Mouse (Mus musculus) lung, embryonic 14.5 days (tissue): ENCODE measurements around the gene Snrnp25. TPM values are rescaled to one million over a fixed set of nuclear protein-coding genes. Genes with fewer than 3 reads are reported as not detected.

ENCODE experiments used
- ATAC-seq: fragments of 200-750 bp; cut with Nextera tagmentation; 2 replicates; pipeline ENCODE4 v1.8.0; 2017; ENCODE audit warnings: mild to moderate bottlenecking, moderate TSS enrichment, moderate library complexity; ENCODE audit not compliant: insufficient read depth
- DNase-seq: peaks from one replicate; pipeline ENCODE4 v3.0.0-alpha.2; 2015
- H3K27ac ChIP-seq: fragments of 300-500 bp; sonication (generic); 2 replicates; pipeline ENCODE4 v1.5.1; 2014; ENCODE audit warnings: low read depth, mild to moderate bottlenecking, moderate library complexity
- H3K27me3 ChIP-seq: fragments of 300-500 bp; sonication (generic); 2 replicates; pipeline ENCODE4 v1.6.1; 2014; ENCODE audit warnings: low read length, control low read depth; ENCODE audit not compliant: insufficient read depth
- H3K36me3 ChIP-seq: fragments of 300-500 bp; sonication (generic); 2 replicates; pipeline ENCODE4 v1.6.1; 2014; ENCODE audit warnings: control low read depth; ENCODE audit not compliant: insufficient read depth
- H3K4me1 ChIP-seq: fragments of 300-500 bp; sonication (generic); 2 replicates; pipeline ENCODE4 v1.6.1; 2014; ENCODE audit warnings: antibody characterized with exemption, control low read depth; ENCODE audit not compliant: insufficient read depth
- H3K4me2 ChIP-seq: fragments of 300-500 bp; sonication (generic); 2 replicates; pipeline ENCODE4 v1.6.1; 2014; ENCODE audit warnings: mild to moderate bottlenecking
- H3K4me3 ChIP-seq: fragments of 300-500 bp; sonication (generic); 2 replicates; pipeline ENCODE4 v1.5.1; 2014; ENCODE audit warnings: low read depth, low read length
- H3K9ac ChIP-seq: fragments of 300-500 bp; sonication (generic); 2 replicates; pipeline ENCODE4 v1.6.1; 2014
- H3K9me3 ChIP-seq: fragments of 300-500 bp; sonication (generic); 2 replicates; pipeline ENCODE4 v1.6.1; 2016; ENCODE audit warnings: low read depth, low read length, control low read depth
- CTCF ChIP-seq: IDR thresholded peaks from 2 replicates; pipeline ENCODE4 v1.5.1; 2016; ENCODE audit warnings: antibody characterized with exemption, low read depth
- WGBS: fragments of 180-500 bp; shearing (Covaris S2); extraction: QIAGEN DNeasy Blood & Tissue Kit; methylation state at CpG from one replicate; pipeline ENCODE4 v1.1.7; 2014; 5-methylcytosine and 5-hydroxymethylcytosine counted together
- polyA plus RNA-seq: library from polyadenylated mRNA; unstranded; fragments of >200 nt; fragmentation: Nextera tagmentation; extraction: Ambion mirVana; gene quantifications from 2 replicates; pipeline ENCODE4 v1.2.1, GENCODE M21; 2014

Snrnp25 gene
- polyA plus RNA-seq, 1 experiment from 2014 or later: 71.4 TPM

- DNase-seq (no peak), ATAC-seq (peak; percentile 67; the same call in 1 of the 2 replicates)
- WGBS: 89% methylated on average over 6 of the region's 6 CpGs
- H3K4me1 ChIP-seq: no peaks in the 10 kb centered on the region
- no peak overlapping the region for H3K4me3 ChIP-seq
- peaks cover 76% of the 10 kb centered on the region for H3K36me3 ChIP-seq
- TF ChIP-seq CTCF: no peak
- peak overlapping the region; percentile 51; the same call in 1 of the 2 replicates for H3K27ac ChIP-seq
- no peaks in the 10 kb centered on the region for H3K9me3 ChIP-seq
- H3K4me2 ChIP-seq: no peak overlapping the region
- H3K27me3 ChIP-seq: no peaks in the 10 kb centered on the region
- H3K9ac ChIP-seq: no peak overlapping the region
Measured at GRCm38 (mm10) chr11:32245614-32246013, 40.4 kb downstream of the Snrnp25 start.

- H3K4me1 ChIP-seq: no peaks in the 10 kb centered on the region
- ATAC-seq (no peak), DNase-seq (no peak)
- H3K9ac ChIP-seq: no peak overlapping the region; the same call in 1 of the 2 replicates
- no peaks in the 10 kb centered on the region for H3K9me3 ChIP-seq
- no peak overlapping the region for H3K4me3 ChIP-seq
- H3K27ac ChIP-seq: 0 out of 2 replicates have a peak overlapping the region, but pooled peaks have one; percentile 20
- H3K4me2 ChIP-seq: no peak overlapping the region
- peak; percentile 21; the same call in 1 of the 2 replicates for TF ChIP-seq CTCF
- H3K27me3 ChIP-seq: no peaks in the 10 kb centered on the region
- H3K36me3 ChIP-seq: peaks cover 71% of the 10 kb centered on the region
Measured at GRCm38 (mm10) chr11:32247068-32247467, 41.9 kb downstream of the Snrnp25 start.

- Histone ChIP-seq H3K4me2 (no peak overlapping the region), H3K9ac (no peak overlapping the region), H3K27ac (no peak overlapping the region), H3K4me3 (no peak overlapping the region), H3K36me3 (peaks cover 76% of the 10 kb centered on the region), H3K27me3 (no peaks in the 10 kb centered on the region), H3K4me1 (no peaks in the 10 kb centered on the region), H3K9me3 (no peaks in the 10 kb centered on the region)
- no peak for TF ChIP-seq CTCF
- ATAC-seq (no peak), DNase-seq (no peak)
- 75% methylated on average over 3 of the region's 3 CpGs for WGBS
Measured at GRCm38 (mm10) chr11:32248350-32248749, 43.1 kb downstream of the Snrnp25 start.

- TF ChIP-seq CTCF: no peak
- Histone ChIP-seq H3K4me2 (no peak overlapping the region), H3K4me1 (no peaks in the 10 kb centered on the region), H3K9me3 (no peaks in the 10 kb centered on the region), H3K27me3 (no peaks in the 10 kb centered on the region), H3K27ac (no peak overlapping the region), H3K36me3 (peaks cover 65% of the 10 kb centered on the region), H3K9ac (no peak overlapping the region), H3K4me3 (no peak overlapping the region)
- DNase-seq (no peak), ATAC-seq (peak; percentile 58)
- 80% methylated on average over 8 of the region's 8 CpGs for WGBS
Measured at GRCm38 (mm10) chr11:32250880-32251763, 45.9 kb downstream of the Snrnp25 start.

GRCm38 (mm10) chr11:32253121-32253520 lies 47.9 kb downstream of the Snrnp25 start:
- no peak for TF ChIP-seq CTCF
- ATAC-seq (no peak), DNase-seq (no peak)
- H3K27me3 ChIP-seq: no peaks in the 10 kb centered on the region
- no peak overlapping the region for H3K4me3 ChIP-seq
- H3K36me3 ChIP-seq: peaks cover 49% of the 10 kb centered on the region
- no peak overlapping the region for H3K4me2 ChIP-seq
- 96% methylated on average over 1 of the region's 1 CpGs for WGBS
- H3K9me3 ChIP-seq: no peaks in the 10 kb centered on the region
- H3K9ac ChIP-seq: no peak overlapping the region
- H3K4me1 ChIP-seq: no peaks in the 10 kb centered on the region
- H3K27ac ChIP-seq: no peak overlapping the region

- 89% methylated on average over 1 of the region's 1 CpGs for WGBS
- no peak for TF ChIP-seq CTCF
- ATAC-seq: no peak; the same call in 1 of the 2 replicates
- DNase-seq: no peak
- Histone ChIP-seq H3K9me3 (no peaks in the 10 kb centered on the region), H3K4me1 (no peaks in the 10 kb centered on the region), H3K27ac (peak overlapping the region; percentile 51; the same call in 1 of the 2 replicates), H3K4me3 (no peak overlapping the region), H3K9ac (no peak overlapping the region), H3K36me3 (peaks cover 41% of the 10 kb centered on the region), H3K4me2 (no peak overlapping the region), H3K27me3 (no peaks in the 10 kb centered on the region)
Measured at GRCm38 (mm10) chr11:32256146-32256545, 50.9 kb downstream of the Snrnp25 start.

GRCm38 (mm10) chr11:32256566-32256965 lies 51.4 kb downstream of the Snrnp25 start:
- no peaks in the 10 kb centered on the region for H3K27me3 ChIP-seq
- H3K9ac ChIP-seq: no peak overlapping the region
- H3K9me3 ChIP-seq: no peaks in the 10 kb centered on the region
- ATAC-seq (no peak), DNase-seq (no peak)
- TF ChIP-seq CTCF: no peak
- no peaks in the 10 kb centered on the region for H3K4me1 ChIP-seq
- no peak overlapping the region for H3K4me3 ChIP-seq
- 82% methylated on average over 3 of the region's 3 CpGs for WGBS
- H3K36me3 ChIP-seq: peaks cover 43% of the 10 kb centered on the region
- H3K4me2 ChIP-seq: no peak overlapping the region
- H3K27ac ChIP-seq: peak overlapping the region; percentile 51

Other genes starting within 250 kb of the Snrnp25 start
- 0.12 TPM in 1 of 2 replicates, not detected in the other for gene 4930524B15Rik, start 239.8 kb upstream of the Snrnp25 start, polyA plus RNA-seq
- gene Nsg2, start 205.0 kb upstream of the Snrnp25 start, polyA plus RNA-seq: 0.25 and 0.55 TPM in 2 replicates
- 0.04 TPM in 1 of 2 replicates, not detected in the other for gene Il9r, start 5.1 kb upstream of the Snrnp25 start, polyA plus RNA-seq
- gene Rhbdf1, start 16.9 kb downstream of the Snrnp25 start, polyA plus RNA-seq: 52.8 and 63.9 TPM in 2 replicates
- gene Mpg, start 21.1 kb downstream of the Snrnp25 start, polyA plus RNA-seq: 39.6 and 42.2 TPM in 2 replicates
- 44.0 and 46.3 TPM in 2 replicates for gene Nprl3, start 62.3 kb downstream of the Snrnp25 start, polyA plus RNA-seq
- 211 and 266 TPM in 2 replicates for gene Hba-x, start 71.0 kb downstream of the Snrnp25 start, polyA plus RNA-seq
- 4,575 and 4,689 TPM in 2 replicates for gene Hba-a1, start 78.1 kb downstream of the Snrnp25 start, polyA plus RNA-seq
- gene Hbq1b, start 81.5 kb downstream of the Snrnp25 start, polyA plus RNA-seq: 1.8 and 2.1 TPM in 2 replicates
- 11,972 and 11,979 TPM in 2 replicates for gene Hba-a2, start 91.1 kb downstream of the Snrnp25 start, polyA plus RNA-seq
- gene Hbq1a, start 94.7 kb downstream of the Snrnp25 start, polyA plus RNA-seq: 0.45 and 0.83 TPM in 2 replicates
- 31.2 and 31.7 TPM in 2 replicates for gene Sh3pxd2b, start 142.4 kb downstream of the Snrnp25 start, polyA plus RNA-seq
- gene Ubtd2, start 250.0 kb downstream of the Snrnp25 start, polyA plus RNA-seq: 57.3 and 65.4 TPM in 2 replicates